Mouse (Mus musculus) midbrain, embryonic 14.5 days (tissue): Measurements from ENCODE around the gene Polr2l. TPM values are rescaled to one million over a fixed set of nuclear protein-coding genes. Genes with fewer than 3 reads are reported as not detected.

Experiments
- ATAC-seq: fragments of 200-750 bp; cut with Nextera tagmentation; 2 replicates; pipeline ENCODE4 v1.8.0; 2017; ENCODE audit warnings: moderate number of reproducible peaks, moderate library complexity; ENCODE audit not compliant: low FRiP score, low TSS enrichment
- DNase-seq: peaks from one replicate; pipeline ENCODE4 v3.0.0-alpha.2; 2015
- H3K27ac ChIP-seq: fragments of 300-500 bp; sonication (generic); replicated peaks from 2 replicates; pipeline ENCODE4 v1.5.1; 2014; ENCODE audit warnings: mild to moderate bottlenecking, low read depth, low read length, moderate library complexity
- H3K27me3 ChIP-seq: fragments of 300-500 bp; sonication (generic); 2 replicates; pipeline ENCODE4 v1.6.1; 2014; ENCODE audit warnings: low read length, control low read depth, mixed read lengths; ENCODE audit not compliant: control insufficient read depth, insufficient read depth
- H3K36me3 ChIP-seq: fragments of 300-500 bp; sonication (generic); 2 replicates; pipeline ENCODE4 v1.6.1; 2014; ENCODE audit warnings: low read length, control low read depth; ENCODE audit not compliant: control insufficient read depth, insufficient read depth
- H3K4me1 ChIP-seq: fragments of 300-500 bp; sonication (generic); 2 replicates; pipeline ENCODE4 v1.6.1; 2014; ENCODE audit warnings: mild to moderate bottlenecking, antibody characterized with exemption, low read length, control low read depth; ENCODE audit not compliant: control insufficient read depth, insufficient read depth
- H3K4me2 ChIP-seq: fragments of 300-500 bp; sonication (generic); 2 replicates; pipeline ENCODE4 v1.6.1; 2014; ENCODE audit warnings: mild to moderate bottlenecking, low read length, moderate library complexity
- H3K4me3 ChIP-seq: fragments of 300-500 bp; sonication (generic); replicated peaks from 2 replicates; pipeline ENCODE4 v1.5.1; 2014; ENCODE audit warnings: low read depth, low read length
- H3K9ac ChIP-seq: fragments of 300-500 bp; sonication (generic); replicated peaks from 2 replicates; pipeline ENCODE4 v1.6.1; 2014; ENCODE audit warnings: mild to moderate bottlenecking, low read length, moderate library complexity
- H3K9me3 ChIP-seq: fragments of 300-500 bp; sonication (generic); 2 replicates; pipeline ENCODE4 v1.6.1; 2016; ENCODE audit warnings: low read length, control low read depth, mixed read lengths; ENCODE audit not compliant: control insufficient read depth
- WGBS: fragments of 180-500 bp; shearing (Covaris S2); extraction: QIAGEN DNeasy Blood & Tissue Kit; methylation state at CpG from one replicate; pipeline ENCODE4 v1.1.7; 2014; 5-methylcytosine and 5-hydroxymethylcytosine counted together
- polyA plus RNA-seq: library from polyadenylated mRNA; unstranded; fragments of >200 nt; fragmentation: Nextera tagmentation; extraction: Ambion mirVana; gene quantifications from 2 replicates; pipeline ENCODE4 v1.2.1, GENCODE M21; 2014

Gene Polr2l
- polyA plus RNA-seq, 1 experiment from 2014 or later, result 75.1 TPM

- Histone ChIP-seq H3K9ac (no peak overlapping the region), H3K36me3 (no peaks in the 10 kb centered on the region), H3K4me3 (no peak overlapping the region), H3K9me3 (no peaks in the 10 kb centered on the region), H3K27me3 (no peaks in the 10 kb centered on the region), H3K4me2 (no peak overlapping the region), H3K4me1 (peaks cover 11% of the 10 kb centered on the region; the same call in 1 of the 2 replicates), H3K27ac (no peak overlapping the region)
- WGBS, result 92% methylated on average over 13 of the region's 13 CpGs
- ATAC-seq (no peak), DNase-seq (no peak)
Observed at GRCm38 (mm10) chr7:141442199-141442598, 32.7 kb downstream of the Polr2l start.

DNA sequence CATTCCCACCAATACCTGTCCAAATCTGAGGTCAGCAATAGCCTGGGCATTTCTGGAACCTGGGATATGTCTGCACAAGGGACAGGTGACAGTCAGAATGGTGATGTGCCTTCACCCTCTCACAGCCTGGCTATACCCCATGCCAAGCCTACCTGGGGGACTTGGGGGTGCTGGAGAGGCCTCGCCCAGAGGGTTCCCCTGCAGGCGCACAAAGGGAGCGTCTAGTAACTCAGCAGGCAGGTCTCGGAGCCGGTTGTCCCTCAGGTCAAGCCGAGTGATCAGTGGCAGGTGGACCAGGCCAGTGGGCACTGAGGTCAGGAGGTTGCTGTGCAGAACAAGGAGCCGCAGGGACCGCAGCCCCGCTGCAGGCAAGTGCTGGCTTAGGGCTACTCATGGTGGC lies 33.5 kb downstream of the Polr2l start:
- 93% methylated on average over 9 of the region's 9 CpGs for WGBS
- Histone ChIP-seq H3K27me3 (no peaks in the 10 kb centered on the region), H3K27ac (no peak overlapping the region), H3K4me1 (peaks cover 17% of the 10 kb centered on the region), H3K9me3 (no peaks in the 10 kb centered on the region), H3K9ac (no peak overlapping the region), H3K4me2 (no peak overlapping the region), H3K36me3 (no peaks in the 10 kb centered on the region), H3K4me3 (no peak overlapping the region)
- ATAC-seq (no peak), DNase-seq (no peak)

DNA sequence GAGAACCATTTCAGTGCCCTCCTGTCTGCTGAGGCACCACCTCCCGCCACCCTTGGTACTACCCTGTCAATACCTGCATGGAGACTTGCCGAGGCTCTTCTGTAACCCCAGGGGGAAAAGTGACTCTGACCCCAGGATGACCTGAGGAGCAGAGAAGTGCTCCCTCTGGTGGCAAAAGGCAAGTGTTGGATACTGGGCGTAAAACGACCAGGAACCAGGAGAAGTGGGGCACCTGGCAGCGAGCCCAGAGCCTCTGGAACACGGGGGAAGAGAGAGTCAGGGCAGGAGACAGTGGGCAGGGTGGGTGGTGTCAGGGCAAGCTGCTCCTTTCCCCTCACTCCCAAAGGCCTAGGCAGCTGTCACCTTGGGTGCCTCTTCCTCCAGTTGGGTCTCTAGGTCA lies 34.3 kb downstream of the Polr2l start:
- H3K4me1 ChIP-seq, result peaks cover 24% of the 10 kb centered on the region

DNA sequence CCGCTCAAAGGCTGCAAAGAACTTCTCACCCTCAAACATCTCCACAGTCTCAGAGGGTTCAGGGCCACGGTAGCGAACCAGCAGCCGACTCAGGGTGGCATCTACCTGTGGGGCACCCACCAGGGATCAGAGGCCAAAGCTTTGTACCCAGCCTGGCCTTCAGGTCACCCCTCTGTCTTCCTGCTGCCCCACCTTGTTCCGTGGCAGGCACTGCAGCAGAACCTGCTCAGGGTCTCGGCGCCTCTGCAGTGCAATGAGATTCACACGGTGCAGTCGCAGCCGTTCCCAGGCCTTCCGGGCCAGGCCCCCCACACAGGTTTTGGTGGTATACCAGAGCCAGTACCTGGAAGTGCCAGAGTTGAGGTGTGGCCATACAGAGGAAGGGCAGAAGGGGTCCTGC lies 35.1 kb downstream of the Polr2l start:
- Histone ChIP-seq H3K36me3 (no peaks in the 10 kb centered on the region), H3K9me3 (no peaks in the 10 kb centered on the region), H3K27ac (no peak overlapping the region), H3K9ac (no peak overlapping the region), H3K4me2 (no peak overlapping the region), H3K4me1 (peaks cover 28% of the 10 kb centered on the region), H3K4me3 (no peak overlapping the region), H3K27me3 (no peaks in the 10 kb centered on the region)
- ATAC-seq (no peak), DNase-seq (no peak)
- 95% methylated on average over 11 of the region's 11 CpGs for WGBS

More for the DNA sequence above, 34.3 kb downstream of the Polr2l start:
- peak; percentile 67 for DNase-seq
- WGBS, result 33% methylated on average over 6 of the region's 6 CpGs
- H3K27me3 ChIP-seq, result no peaks in the 10 kb centered on the region
- no peak overlapping the region for H3K9ac ChIP-seq
- no peak for ATAC-seq
- no peak overlapping the region for H3K27ac ChIP-seq
- H3K9me3 ChIP-seq, result no peaks in the 10 kb centered on the region
- H3K4me2 ChIP-seq, result no peak overlapping the region
- H3K4me3 ChIP-seq, result no peak overlapping the region
- no peaks in the 10 kb centered on the region for H3K36me3 ChIP-seq

DNA sequence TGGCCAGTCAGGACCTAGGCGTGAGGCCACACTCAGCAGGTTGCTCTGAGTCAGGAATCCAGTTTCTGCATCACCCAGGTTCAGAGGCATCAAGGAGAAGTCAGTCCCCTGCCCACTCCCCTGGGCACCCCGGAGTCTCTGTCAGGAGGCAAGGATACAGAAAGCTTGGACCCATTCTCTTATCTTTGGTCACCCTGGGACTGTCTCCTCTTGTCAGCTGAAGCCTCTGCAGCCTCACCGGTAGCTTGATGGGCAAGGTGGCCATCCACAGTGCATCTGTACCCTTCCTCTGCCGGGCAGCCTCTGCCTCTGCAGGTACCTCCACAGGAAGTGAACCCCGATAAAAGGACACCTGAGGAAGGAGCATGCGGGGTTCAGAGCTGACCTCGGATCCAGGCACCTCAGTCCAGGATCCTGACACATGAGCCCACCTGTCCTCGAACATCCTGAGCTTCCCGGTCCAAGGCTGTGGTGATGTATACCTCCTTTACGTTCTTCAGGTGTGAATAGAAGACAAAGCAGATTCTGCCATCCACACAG lies 35.7 kb downstream of the Polr2l start:
- Histone ChIP-seq H3K4me2 (no peak overlapping the region), H3K36me3 (no peaks in the 10 kb centered on the region), H3K4me1 (peaks cover 28% of the 10 kb centered on the region), H3K9ac (no peak overlapping the region), H3K9me3 (no peaks in the 10 kb centered on the region), H3K4me3 (no peak overlapping the region), H3K27me3 (no peaks in the 10 kb centered on the region), H3K27ac (no peak overlapping the region)
- 96% methylated on average over 10 of the region's 10 CpGs for WGBS
- DNase-seq (no peak), ATAC-seq (no peak)

- Histone ChIP-seq H3K4me2 (peak overlapping the region; percentile 91; the same call in 1 of the 2 replicates), H3K27ac (no peak overlapping the region; the same call in 1 of the 2 replicates), H3K4me3 (no peak overlapping the region), H3K36me3 (peaks cover 5% of the 10 kb centered on the region; the same call in 1 of the 2 replicates), H3K27me3 (no peaks in the 10 kb centered on the region), H3K4me1 (peaks cover 27% of the 10 kb centered on the region), H3K9me3 (no peaks in the 10 kb centered on the region), H3K9ac (no peak overlapping the region; the same call in 1 of the 2 replicates)
- DNase-seq (no peak), ATAC-seq (no peak)
- WGBS, result 91% methylated on average over 12 of the region's 12 CpGs
Observed at GRCm38 (mm10) chr7:141438201-141438968, 36.5 kb downstream of the Polr2l start.

DNA sequence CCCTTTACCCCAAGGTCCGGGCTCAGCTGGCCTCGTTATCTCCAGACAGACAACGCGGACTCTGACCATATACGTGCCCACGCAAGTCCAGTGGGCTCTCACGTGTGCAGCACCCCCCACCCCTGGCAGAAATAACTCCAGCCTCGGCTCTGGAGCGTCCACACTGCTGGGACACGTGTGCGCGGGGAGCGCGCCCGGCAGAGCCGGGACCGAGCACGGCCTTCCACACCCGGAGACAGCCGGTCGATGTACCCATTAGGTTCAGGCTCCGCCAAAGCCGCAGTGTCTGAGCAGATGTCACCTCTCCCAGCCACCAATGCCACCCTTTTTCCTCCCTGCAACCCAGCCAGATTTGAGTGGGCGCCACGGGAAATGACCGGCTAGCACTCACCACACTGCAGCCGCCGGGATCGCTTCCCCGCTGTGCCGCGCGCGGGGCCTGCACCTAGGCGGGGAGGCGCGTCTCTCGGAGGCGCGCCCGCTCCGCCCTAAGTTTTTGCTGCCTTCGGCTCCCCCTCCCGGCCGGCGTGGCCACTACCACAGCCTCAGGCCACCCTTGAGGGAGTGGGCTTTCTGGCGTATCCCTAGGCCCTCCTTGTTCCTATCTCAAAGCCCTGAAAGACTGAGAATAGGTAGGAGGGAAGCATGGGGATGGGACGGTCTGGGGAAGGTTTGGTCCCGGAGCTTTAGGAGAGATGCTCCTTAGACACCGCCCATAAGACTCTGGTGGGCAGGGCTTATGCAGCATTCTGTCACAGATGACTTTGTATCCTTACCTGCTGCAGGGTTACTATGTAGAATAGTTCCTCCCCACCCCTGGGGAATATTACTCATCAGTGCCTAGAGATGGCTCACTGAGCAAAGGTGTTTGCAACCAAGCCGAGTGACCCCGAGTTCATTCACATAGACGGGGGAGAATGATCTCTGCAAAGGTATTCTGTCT lies 37.5 kb downstream of the Polr2l start, which contains the start of gene Slc25a22:
Gene Slc25a22 (minus strand): TSS at position 715 of the 943 bp plus-strand sequence.
- Histone ChIP-seq H3K4me2 (peak within 1 kb of the TSS; percentile 91), H3K36me3 (peaks cover 7% of the 10 kb centered on the region), H3K4me3 (peak within 1 kb of the TSS; percentile 66), H3K4me1 (peaks cover 26% of the 10 kb centered on the region), H3K9me3 (no peaks in the 10 kb centered on the region), H3K27me3 (no peaks in the 10 kb centered on the region), H3K27ac (peak within 1 kb of the TSS; percentile 80), H3K9ac (peak within 1 kb of the TSS; percentile 78)
- WGBS, result 6% methylated on average over 53 of the region's 53 CpGs
- ATAC-seq (peak; percentile 76), DNase-seq (peak; percentile 94)

- peaks cover 26% of the 10 kb centered on the region for H3K4me1 ChIP-seq
- H3K9me3 ChIP-seq, result no peaks in the 10 kb centered on the region
- no peak overlapping the region for H3K27ac ChIP-seq
- peak overlapping the region; percentile 91 for H3K4me2 ChIP-seq
- H3K4me3 ChIP-seq, result peak overlapping the region; percentile 66
- WGBS, result 33% methylated on average over 2 of the region's 2 CpGs
- DNase-seq, result no peak
- H3K36me3 ChIP-seq, result peaks cover 16% of the 10 kb centered on the region
- no peaks in the 10 kb centered on the region for H3K27me3 ChIP-seq
- peak overlapping the region; percentile 78 for H3K9ac ChIP-seq
- ATAC-seq, result no peak
Observed at GRCm38 (mm10) chr7:141436523-141436892, 38.4 kb downstream of the Polr2l start.
